Mouse (Mus musculus) brain, embryonic 14.5 days (tissue): Measurements from ENCODE around the gene Tead4.

Experiments
- CTCF ChIP-seq: fragments of 200-500 bp; IDR thresholded peaks from 2 replicates; pipeline ENCODE4 v1.5.1; 2012; ENCODE audit warnings: inconsistent platforms, mild to moderate bottlenecking, moderate library complexity, borderline replicate concordance; ENCODE audit not compliant: insufficient read depth, insufficient read length; ENCODE audit errors: extremely low read depth
- POLR2A ChIP-seq: fragments of 200-500 bp; IDR thresholded peaks from 2 replicates; pipeline ENCODE4 v1.6.1; 2012; ENCODE audit warnings: mild to moderate bottlenecking, inconsistent platforms, borderline replicate concordance; ENCODE audit not compliant: poor library complexity, insufficient read depth, insufficient read length, severe bottlenecking; ENCODE audit errors: extremely low read depth

- TF ChIP-seq CTCF (no peak), POLR2A (no peak)
Measured at GRCm38 (mm10) chr6:128259252-128259651, 41.4 kb downstream of the Tead4 start.
